Mouse (Mus musculus): Measurements from ENCODE around the gene Dpagt1.
"Not testable (repeated sequence)": the region's sequence is repeated elsewhere in the genome, so short reads cannot be mapped to it uniquely, and the experiment has no call there.

Gene Dpagt1

GRCm38 (mm10) chr9:44318826-44319095 lies 7.1 kb upstream of the Dpagt1 start:
- DNase-seq (ENCODE audit: low read depth) = no peak

GRCm38 (mm10) chr9:44319105-44319886 lies 6.5 kb upstream of the Dpagt1 start:
- no peak for DNase-seq (ENCODE audit: low read depth)

GRCm38 (mm10) chr9:44319887-44320798 lies 5.7 kb upstream of the Dpagt1 start, which contains the start of gene C2cd2l:
C2cd2l (minus strand) TSS chr9:44320285.
- peak; percentile 94 for DNase-seq (ENCODE audit: low read depth)

- DNase-seq (ENCODE audit: low read depth) = no peak
Measured at GRCm38 (mm10) chr9:44320799-44321133, 5.1 kb upstream of the Dpagt1 start.

GRCm38 (mm10) chr9:44323656-44324055 lies 2.2 kb upstream of the Dpagt1 start:
- not testable (repeated sequence) for DNase-seq (ENCODE audit: low read depth)

GRCm38 (mm10) chr9:44324147-44324546 lies 1.7 kb upstream of the Dpagt1 start:
- DNase-seq (ENCODE audit: low read depth) = no peak

- not testable (repeated sequence) for DNase-seq (ENCODE audit: low read depth)
Measured at GRCm38 (mm10) chr9:44325032-44325767, 619 bp upstream of the Dpagt1 start.

GRCm38 (mm10) chr9:44326371-44327063 lies 698 bp downstream of the Dpagt1 start:
- DNase-seq (ENCODE audit: low read depth) = peak; percentile 80

GRCm38 (mm10) chr9:44327064-44327711 lies 1.4 kb downstream of the Dpagt1 start:
- no peak for DNase-seq (ENCODE audit: low read depth)

GRCm38 (mm10) chr9:44327926-44328325 lies 2.1 kb downstream of the Dpagt1 start:
- no peak for DNase-seq (ENCODE audit: low read depth)

- no peak for DNase-seq (ENCODE audit: low read depth)
Measured at GRCm38 (mm10) chr9:44330736-44331135, 4.9 kb downstream of the Dpagt1 start.

GRCm38 (mm10) chr9:44332918-44333638 lies 7.3 kb downstream of the Dpagt1 start:
- no peak for DNase-seq (ENCODE audit: low read depth)

- DNase-seq (ENCODE audit: low read depth) = peak; percentile 99
Measured at GRCm38 (mm10) chr9:44334396-44335330, 8.8 kb downstream of the Dpagt1 start, which contains the start of gene H2afx. H2afx (plus strand) TSS chr9:44334694.

GRCm38 (mm10) chr9:44335331-44336092 lies 9.7 kb downstream of the Dpagt1 start:
- no peak for DNase-seq (ENCODE audit: low read depth)

GRCm38 (mm10) chr9:44336093-44336406 lies 10.2 kb downstream of the Dpagt1 start:
- no peak for DNase-seq (ENCODE audit: low read depth)

GRCm38 (mm10) chr9:44336513-44336912 lies 10.7 kb downstream of the Dpagt1 start:
- DNase-seq (ENCODE audit: low read depth) = not testable (repeated sequence)

GRCm38 (mm10) chr9:44336964-44337363 lies 11.1 kb downstream of the Dpagt1 start:
- DNase-seq (ENCODE audit: low read depth) = no peak

- DNase-seq (ENCODE audit: low read depth) = no peak
Measured at GRCm38 (mm10) chr9:44337436-44338169, 11.8 kb downstream of the Dpagt1 start.

Measured in fibroblast of lung, adult 2 months (primary cell).